Mouse (Mus musculus): ENCODE measurements at regions not wholly inside any gene's neighbourhood (a gene's known extent, or its start where the extent isn't known, plus 50 kb on each side); places are given as distances from the start of the nearest gene placed in this dataset.

DNA sequence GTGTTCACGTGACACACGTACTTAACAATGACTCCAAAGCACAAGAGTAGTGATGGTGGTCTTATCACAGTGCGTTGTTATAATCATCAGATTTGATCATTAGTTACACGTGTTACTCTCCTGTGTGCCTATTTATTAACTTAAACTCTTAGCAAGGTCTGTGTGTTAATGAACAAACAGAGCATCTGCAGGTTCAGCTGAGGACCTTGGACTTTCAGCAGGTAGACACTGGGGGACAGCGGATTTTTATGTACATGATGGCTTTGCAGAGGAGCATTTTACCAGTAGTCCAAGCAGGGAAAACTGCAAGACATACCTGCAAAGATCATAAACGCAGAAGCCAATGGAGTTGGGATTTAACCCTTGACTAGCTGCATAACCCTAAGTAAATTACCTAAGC is 211.7 kb upstream of the Ntm start:
- DNase-seq = peak; percentile 54
- H3K27me3 ChIP-seq (replicated peaks; ENCODE audit: control insufficient read depth, insufficient read depth, low read length) = no peaks in the 10 kb centered on the region
- H3K36me3 ChIP-seq (ENCODE audit: control insufficient read depth, insufficient read depth, low read length) = no peaks in the 10 kb centered on the region
- no peak overlapping the region for H3K27ac ChIP-seq (ENCODE audit: insufficient read depth, low read depth, low read length)
- H3K4me3 ChIP-seq (ENCODE audit: insufficient read depth, low read depth, low read length) = no peak overlapping the region
- H3K4me1 ChIP-seq (ENCODE audit: control insufficient read depth, insufficient read depth, low read length) = peaks cover 2% of the 10 kb centered on the region; the same call in 1 of the 2 replicates
- no peak for TF ChIP-seq POLR2A (IDR thresholded peaks at IDR 0.05; ENCODE audit: low read depth, low read length)
- TF ChIP-seq CTCF (conservative IDR thresholded peaks at IDR 0.05; ENCODE audit: insufficient read depth, insufficient read length, low read depth, low read length) = no peak
- WGBS = 59% methylated on average over 6 of the region's 6 CpGs

DNA sequence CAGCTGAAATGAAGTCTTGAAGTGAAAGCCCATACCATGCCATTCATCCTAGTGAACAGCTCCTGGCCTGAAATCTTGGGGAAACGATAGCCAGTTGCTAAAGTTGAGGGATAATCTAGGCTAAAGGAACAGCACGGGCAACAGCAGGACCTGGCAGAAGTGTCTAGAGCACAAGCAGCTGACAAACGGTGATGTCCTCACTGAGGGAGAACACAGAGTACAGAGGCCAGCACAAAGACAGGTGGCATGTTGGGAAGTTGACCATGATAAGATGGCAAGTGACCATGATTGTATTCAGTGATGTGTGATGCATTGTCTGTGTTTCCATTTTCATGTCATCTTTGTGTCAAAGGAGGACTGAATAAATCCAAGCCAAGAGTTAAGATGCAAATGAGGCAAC is 212.4 kb upstream of the Ntm start:
- WGBS = 79% methylated on average over 3 of the region's 3 CpGs
- Histone ChIP-seq H3K4me3 (ENCODE audit: insufficient read depth, low read depth, low read length) (no peak overlapping the region), H3K4me1 (ENCODE audit: control insufficient read depth, insufficient read depth, low read length) (peaks cover 2% of the 10 kb centered on the region; the same call in 1 of the 2 replicates), H3K27ac (ENCODE audit: insufficient read depth, low read depth, low read length) (no peak overlapping the region), H3K27me3 (replicated peaks; ENCODE audit: control insufficient read depth, insufficient read depth, low read length) (no peaks in the 10 kb centered on the region), H3K36me3 (ENCODE audit: control insufficient read depth, insufficient read depth, low read length) (no peaks in the 10 kb centered on the region)
- TF ChIP-seq POLR2A (IDR thresholded peaks at IDR 0.05; ENCODE audit: low read depth, low read length) (no peak), CTCF (conservative IDR thresholded peaks at IDR 0.05; ENCODE audit: insufficient read depth, insufficient read length, low read depth, low read length) (no peak)
- no peak for DNase-seq

DNA sequence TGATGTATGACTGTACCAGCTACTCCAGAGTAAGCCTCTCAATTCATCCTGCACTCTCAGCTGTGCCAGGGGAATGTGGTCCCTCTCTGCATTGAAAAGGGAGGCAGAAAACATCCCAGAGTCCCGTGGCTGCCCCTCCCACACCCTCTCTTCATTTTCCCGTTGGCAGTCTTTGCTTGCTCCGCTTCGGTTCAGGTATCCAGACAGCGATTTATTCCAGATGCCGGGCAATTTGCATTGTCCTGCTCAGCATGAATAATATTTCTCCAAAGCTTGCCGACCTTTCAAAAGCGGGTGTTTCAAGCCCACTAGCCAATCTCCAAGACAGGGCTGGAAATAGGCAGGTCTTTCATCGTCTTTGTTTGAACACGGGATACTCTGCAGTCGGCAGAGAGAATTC is 220.5 kb upstream of the Ntm start:
- TF ChIP-seq CTCF (conservative IDR thresholded peaks at IDR 0.05; ENCODE audit: insufficient read depth, insufficient read length, low read depth, low read length) (no peak), POLR2A (IDR thresholded peaks at IDR 0.05; ENCODE audit: low read depth, low read length) (no peak)
- no peak for DNase-seq
- Histone ChIP-seq H3K36me3 (ENCODE audit: control insufficient read depth, insufficient read depth, low read length) (no peaks in the 10 kb centered on the region), H3K4me1 (ENCODE audit: control insufficient read depth, insufficient read depth, low read length) (no peaks in the 10 kb centered on the region), H3K27me3 (replicated peaks; ENCODE audit: control insufficient read depth, insufficient read depth, low read length) (no peaks in the 10 kb centered on the region), H3K4me3 (ENCODE audit: insufficient read depth, low read depth, low read length) (no peak overlapping the region), H3K27ac (ENCODE audit: insufficient read depth, low read depth, low read length) (no peak overlapping the region)
- 74% methylated on average over 11 of the region's 11 CpGs for WGBS

DNA sequence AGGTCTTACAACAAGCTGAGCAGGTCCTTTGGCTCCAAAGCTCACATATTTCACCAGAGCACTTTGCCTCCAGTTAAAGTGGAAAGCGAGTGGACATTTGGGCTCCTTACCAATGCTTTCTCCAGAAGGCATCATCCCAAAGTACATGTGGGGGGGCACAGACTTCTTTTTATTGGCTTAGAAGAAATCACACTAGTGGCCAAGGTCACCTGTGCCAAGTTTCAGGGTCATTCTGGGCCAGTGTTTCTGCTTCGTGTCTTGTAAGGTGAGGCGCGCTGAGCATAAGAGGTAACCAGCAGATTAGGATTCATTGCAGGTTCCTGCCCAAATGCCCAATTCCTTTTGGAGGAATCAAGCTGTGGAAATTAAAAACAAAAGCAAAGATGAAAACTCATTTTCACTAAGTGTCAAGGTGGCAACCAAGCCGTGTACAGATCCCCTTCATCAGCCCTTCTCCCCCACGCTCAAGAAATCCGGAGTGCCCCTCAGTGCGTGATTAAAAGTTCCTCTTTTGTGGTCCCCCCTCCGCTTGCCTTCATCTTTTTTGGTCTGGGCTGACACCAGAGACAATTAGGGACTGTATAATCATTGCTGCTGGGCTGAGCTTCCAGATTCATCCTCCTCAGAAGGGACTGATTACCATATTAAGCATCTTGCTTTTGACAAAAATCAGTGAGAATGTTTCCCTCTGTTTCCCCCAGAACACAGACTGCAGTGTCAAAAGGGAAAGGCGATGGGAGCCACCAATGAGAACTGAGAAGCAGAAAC is 222.2 kb upstream of the Ntm start:
- no peak overlapping the region for H3K4me3 ChIP-seq (ENCODE audit: insufficient read depth, low read depth, low read length)
- no peaks in the 10 kb centered on the region for H3K27me3 ChIP-seq (replicated peaks; ENCODE audit: control insufficient read depth, insufficient read depth, low read length)
- TF ChIP-seq CTCF (conservative IDR thresholded peaks at IDR 0.05; ENCODE audit: insufficient read depth, insufficient read length, low read depth, low read length) (no peak), POLR2A (IDR thresholded peaks at IDR 0.05; ENCODE audit: low read depth, low read length) (no peak)
- no peak overlapping the region for H3K27ac ChIP-seq (ENCODE audit: insufficient read depth, low read depth, low read length)
- H3K4me1 ChIP-seq (ENCODE audit: control insufficient read depth, insufficient read depth, low read length) = no peaks in the 10 kb centered on the region
- 80% methylated on average over 10 of the region's 10 CpGs for WGBS
- H3K36me3 ChIP-seq (ENCODE audit: control insufficient read depth, insufficient read depth, low read length) = no peaks in the 10 kb centered on the region
- no peak for DNase-seq

DNA sequence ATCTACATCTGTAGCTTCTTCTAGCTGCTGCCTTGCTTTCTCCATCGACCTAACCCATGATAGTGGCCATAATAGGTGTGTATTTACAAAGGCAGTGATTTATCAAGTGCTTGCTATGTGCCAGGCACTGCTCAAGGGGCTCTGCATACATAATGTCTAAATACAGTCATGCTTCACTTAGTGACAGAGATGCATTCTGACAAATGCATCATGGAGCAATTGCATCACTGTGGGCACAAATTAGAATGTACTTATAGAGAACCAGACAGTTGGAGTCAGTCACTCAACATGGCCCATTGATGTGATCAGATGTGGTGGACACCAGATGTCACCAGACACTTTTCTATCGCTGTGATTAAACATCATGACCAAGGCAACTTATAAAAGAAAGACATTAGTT is 223.3 kb upstream of the Ntm start:
- TF ChIP-seq POLR2A (IDR thresholded peaks at IDR 0.05; ENCODE audit: low read depth, low read length) = no peak
- no peak for TF ChIP-seq CTCF (conservative IDR thresholded peaks at IDR 0.05; ENCODE audit: insufficient read depth, insufficient read length, low read depth, low read length)
- H3K4me1 ChIP-seq (ENCODE audit: control insufficient read depth, insufficient read depth, low read length) = no peaks in the 10 kb centered on the region
- no peak overlapping the region for H3K27ac ChIP-seq (ENCODE audit: insufficient read depth, low read depth, low read length)
- no peaks in the 10 kb centered on the region for H3K36me3 ChIP-seq (ENCODE audit: control insufficient read depth, insufficient read depth, low read length)
- no peak overlapping the region for H3K4me3 ChIP-seq (ENCODE audit: insufficient read depth, low read depth, low read length)
- DNase-seq = no peak
- WGBS = 81% methylated on average over 2 of the region's 2 CpGs
- no peaks in the 10 kb centered on the region for H3K27me3 ChIP-seq (replicated peaks; ENCODE audit: control insufficient read depth, insufficient read depth, low read length)

DNA sequence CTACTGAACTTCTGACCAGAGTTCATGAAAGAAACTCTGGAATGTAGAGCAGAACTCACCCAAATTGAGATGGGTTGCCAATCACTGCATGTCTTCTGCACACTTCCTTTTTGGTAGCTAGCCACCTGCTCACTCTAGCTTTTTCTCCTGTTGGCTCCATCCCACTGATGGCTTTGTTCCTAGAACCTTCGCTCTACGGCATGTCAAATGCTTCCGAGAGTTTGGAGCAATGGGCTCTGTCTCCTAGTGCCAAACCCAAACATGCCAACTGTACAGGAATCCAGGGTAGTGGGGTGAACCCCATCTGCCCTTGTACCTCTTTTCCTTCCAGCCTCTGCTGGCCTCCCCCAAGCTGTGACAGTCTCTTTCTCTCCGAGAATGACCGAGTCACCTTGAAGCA is 227.1 kb upstream of the Ntm start:
- Histone ChIP-seq H3K27ac (ENCODE audit: insufficient read depth, low read depth, low read length) (no peak overlapping the region), H3K4me3 (ENCODE audit: insufficient read depth, low read depth, low read length) (no peak overlapping the region), H3K4me1 (ENCODE audit: control insufficient read depth, insufficient read depth, low read length) (no peaks in the 10 kb centered on the region), H3K36me3 (ENCODE audit: control insufficient read depth, insufficient read depth, low read length) (no peaks in the 10 kb centered on the region), H3K27me3 (replicated peaks; ENCODE audit: control insufficient read depth, insufficient read depth, low read length) (no peaks in the 10 kb centered on the region)
- TF ChIP-seq CTCF (conservative IDR thresholded peaks at IDR 0.05; ENCODE audit: insufficient read depth, insufficient read length, low read depth, low read length) (no peak), POLR2A (IDR thresholded peaks at IDR 0.05; ENCODE audit: low read depth, low read length) (no peak)
- no peak for DNase-seq
- WGBS = 93% methylated on average over 5 of the region's 5 CpGs

DNA sequence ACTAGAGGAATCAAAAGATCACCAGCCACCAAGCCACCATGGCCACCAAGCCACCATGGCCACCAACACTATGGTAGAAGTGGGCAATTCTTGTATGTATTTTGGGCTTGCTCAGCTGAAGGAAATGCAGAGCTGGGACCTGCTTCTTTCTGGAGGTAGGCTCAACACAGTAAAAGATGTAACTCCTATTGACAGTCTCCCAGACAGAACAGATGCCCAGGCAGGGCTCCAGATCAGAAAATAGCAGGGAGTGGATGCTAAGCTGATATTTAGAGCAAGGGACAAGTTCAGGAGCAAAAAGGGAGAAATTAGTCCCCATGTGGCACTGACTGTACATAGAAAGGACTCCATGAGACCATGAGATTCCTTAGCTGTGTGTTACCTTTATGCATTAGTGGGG is 228.2 kb upstream of the Ntm start:
- Histone ChIP-seq H3K27me3 (replicated peaks; ENCODE audit: control insufficient read depth, insufficient read depth, low read length) (no peaks in the 10 kb centered on the region), H3K4me3 (ENCODE audit: insufficient read depth, low read depth, low read length) (no peak overlapping the region), H3K36me3 (ENCODE audit: control insufficient read depth, insufficient read depth, low read length) (no peaks in the 10 kb centered on the region), H3K4me1 (ENCODE audit: control insufficient read depth, insufficient read depth, low read length) (no peaks in the 10 kb centered on the region), H3K27ac (ENCODE audit: insufficient read depth, low read depth, low read length) (no peak overlapping the region)
- no peak for DNase-seq
- TF ChIP-seq CTCF (conservative IDR thresholded peaks at IDR 0.05; ENCODE audit: insufficient read depth, insufficient read length, low read depth, low read length) (no peak), POLR2A (IDR thresholded peaks at IDR 0.05; ENCODE audit: low read depth, low read length) (no peak)

Data from kidney, adult 2 months (tissue).